Comparison of ENCODE assay signal across 9 mouse cellular contexts in genomic region chr6:5752128-5752527, GRCm38 (mm10). TPM values are rescaled to one million over a fixed set of nuclear protein-coding genes. Genes with fewer than 3 reads are reported as not detected.
DNase-seq lines count a peak whose midpoint lies in the region; ATAC-seq lines count a peak whose summit lies in the region.
"Had no signal": no experiment of that assay in that cellular context is flagged by ENCODE, and none has a peak within 500 bp of the region (broad histone marks: within the 10 kb centered on the region; RNA-seq: fewer than 3 reads in every experiment).

No protein-coding gene starts in this region.

- no peak overlapping the region for H3K4me2 ChIP-seq in neural tube, embryonic 14.5 days (ENCODE audit: low read depth, low read length)
- H3K4me2 ChIP-seq: heart, embryonic 15.5 days had no signal

- no peaks in the 10 kb centered on the region for H3K4me1 ChIP-seq in neural tube, embryonic 14.5 days (ENCODE audit: control insufficient read depth, insufficient read depth, low read length)

- peak; percentile 7 for DNase-seq in heart, postnatal 10 days
- no peak for DNase-seq in heart, postnatal 14 days
- no peak for DNase-seq in neural tube, embryonic 10.5 days (ENCODE audit: extremely low spot score, low spot score)
- DNase-seq in left cerebral cortex, postnatal 10 days (ENCODE audit: extremely low spot score in 1 of 2, low spot score in 2 of 2) = peak; percentile 60 to 64
- DNase-seq in ovary, postnatal 14 days (ENCODE audit: low spot score) = no peak
- no peak for DNase-seq in ovary, postnatal 10 days (ENCODE audit: low spot score)

- 52% methylated on average over 16 of the region's 16 CpGs for WGBS in neural tube, embryonic 14.5 days

- ATAC-seq in neural tube, embryonic 14.5 days (ENCODE audit: low read depth) = peak; percentile 55

- H3K9me3 ChIP-seq in neural tube, embryonic 14.5 days (ENCODE audit: control insufficient read depth, low read length) = no peaks in the 10 kb centered on the region
- H3K9me3 ChIP-seq: heart, embryonic 15.5 days had no signal

- no peaks in the 10 kb centered on the region for H3K27me3 ChIP-seq in neural tube, embryonic 14.5 days (ENCODE audit: control insufficient read depth, insufficient read depth, low read length)
- H3K27me3 ChIP-seq: heart, embryonic 15.5 days had no signal

- no peaks in the 10 kb centered on the region for H3K36me3 ChIP-seq in neural tube, embryonic 14.5 days (ENCODE audit: control insufficient read depth, insufficient read depth, low read length)
- H3K36me3 ChIP-seq: heart, embryonic 15.5 days had no signal

- intact Hi-C loops in heart, postnatal 10 days (cut with DNase I) = no loop called here
- intact Hi-C loops in heart, postnatal 14 days (cut with DNase I) = no loop called here
- intact Hi-C loops in left cerebral cortex, postnatal 10 days (cut with DNase I) = no loop called here

- H3K27ac ChIP-seq in neural tube, embryonic 14.5 days (ENCODE audit: low read depth, low read length) = no peak overlapping the region
- H3K27ac ChIP-seq: heart, embryonic 15.5 days had no signal

- H3K9ac ChIP-seq in neural tube, embryonic 14.5 days (replicated peaks; ENCODE audit: low read depth, low read length) = no peak overlapping the region
- H3K9ac ChIP-seq: heart, embryonic 15.5 days had no signal

- H3K4me3 ChIP-seq in neural tube, embryonic 14.5 days (ENCODE audit: low read depth, low read length) = no peak overlapping the region
- H3K4me3 ChIP-seq: heart, embryonic 15.5 days had no signal

RNA-seq across cellular contexts. Expression of gene Dync1i1, which starts 26.7 kb away (rescaled TPM):
- total RNA-seq in heart, postnatal 10 days (2021) = under 1 TPM; 0.35 to 0.86 TPM
- under 1 TPM; 0.56 to 0.62 TPM for total RNA-seq in heart, postnatal 14 days (2021)
- polyA plus RNA-seq in neural tube, embryonic 14.5 days (2014; fragmentation: Nextera tagmentation; extraction: Ambion mirVana) = 32.2 and 37.7 TPM in 2 replicates
- 100 to 1,000 TPM; 169 to 176 TPM for total RNA-seq in left cerebral cortex, postnatal 10 days (2021)
- total RNA-seq: monocyte, adult 5-6 weeks had no signal

Comparison
In these comparisons a context has a peak if more than half of its experiments do, and no peak if none do; other contexts are left out.
1. DNase-seq: peak in heart, postnatal 10 days (2 of 2) and left cerebral cortex, postnatal 10 days (2 of 2); none in heart, postnatal 14 days (0 of 2), neural tube, embryonic 10.5 days (single experiment), ovary, postnatal 14 days (single experiment) and ovary, postnatal 10 days (single experiment).
2. RNA of gene Dync1i1, which starts 26.7 kb away (total RNA-seq): 169 to 176 TPM in left cerebral cortex, postnatal 10 days; 0.35 to 0.86 TPM in heart, postnatal 10 days and 0.56 to 0.62 TPM in heart, postnatal 14 days; every median in the first group is over 10 times any median in the second.